Mouse (Mus musculus) stomach, embryonic 16.5 days (tissue): ENCODE data around the gene Shroom4. TPM values are rescaled to one million over a fixed set of nuclear protein-coding genes. Genes with fewer than 3 reads are reported as not detected.
A peak's percentile ranks its signal among the peaks of the same experiment; 100 is the strongest.

Experiments used
- ATAC-seq: fragments of 200-750 bp; cut with Nextera tagmentation; 2 replicates; pipeline ENCODE4 v1.8.0; 2017; ENCODE audit warnings: moderate number of reproducible peaks, moderate TSS enrichment; ENCODE audit not compliant: insufficient read depth, low FRiP score
- H3K27ac ChIP-seq: fragments of 300-500 bp; sonication (generic); 2 replicates; pipeline ENCODE4 v1.5.1; 2014; ENCODE audit warnings: low read length
- H3K27me3 ChIP-seq: fragments of 300-500 bp; sonication (generic); 2 replicates; pipeline ENCODE4 v1.6.1; 2014; ENCODE audit warnings: low read length, control low read depth, mixed read lengths; ENCODE audit not compliant: control insufficient read depth, insufficient read depth
- H3K36me3 ChIP-seq: fragments of 300-500 bp; sonication (generic); 2 replicates; pipeline ENCODE4 v1.6.1; 2014; ENCODE audit warnings: low read length; ENCODE audit not compliant: control insufficient read depth, insufficient read depth
- H3K4me1 ChIP-seq: fragments of 300-500 bp; sonication (generic); 2 replicates; pipeline ENCODE4 v1.6.1; 2014; ENCODE audit warnings: low read length, control low read depth, mixed read lengths; ENCODE audit not compliant: control insufficient read depth, insufficient read depth
- H3K4me2 ChIP-seq: fragments of 300-500 bp; sonication (generic); 2 replicates; pipeline ENCODE4 v1.6.1; 2014; ENCODE audit warnings: low read depth, low read length, mixed read lengths
- H3K4me3 ChIP-seq: fragments of 300-500 bp; sonication (generic); replicated peaks from 2 replicates; pipeline ENCODE4 v1.5.1; 2014; ENCODE audit warnings: mild to moderate bottlenecking, low read length
- H3K9ac ChIP-seq: fragments of 300-500 bp; sonication (generic); 2 replicates; pipeline ENCODE4 v1.6.1; 2014; ENCODE audit warnings: low read length
- H3K9me3 ChIP-seq: fragments of 300-500 bp; sonication (generic); replicated peaks from 2 replicates; pipeline ENCODE4 v1.6.1; 2016; ENCODE audit warnings: low read length, control low read depth; ENCODE audit not compliant: control insufficient read depth
- WGBS: fragments of 180-500 bp; shearing (Covaris S2); extraction: QIAGEN DNeasy Blood & Tissue Kit; methylation state at CpG from one replicate; pipeline ENCODE4 v1.1.7; 2014; 5-methylcytosine and 5-hydroxymethylcytosine counted together
- polyA plus RNA-seq: library from polyadenylated mRNA; unstranded; fragments of >200 nt; fragmentation: Nextera tagmentation; extraction: Ambion mirVana; gene quantifications from 2 replicates; pipeline ENCODE4 v1.2.1, GENCODE M21; 2015

Shroom4 gene
- 3.0 TPM in 2 replicates for polyA plus RNA-seq

DNA sequence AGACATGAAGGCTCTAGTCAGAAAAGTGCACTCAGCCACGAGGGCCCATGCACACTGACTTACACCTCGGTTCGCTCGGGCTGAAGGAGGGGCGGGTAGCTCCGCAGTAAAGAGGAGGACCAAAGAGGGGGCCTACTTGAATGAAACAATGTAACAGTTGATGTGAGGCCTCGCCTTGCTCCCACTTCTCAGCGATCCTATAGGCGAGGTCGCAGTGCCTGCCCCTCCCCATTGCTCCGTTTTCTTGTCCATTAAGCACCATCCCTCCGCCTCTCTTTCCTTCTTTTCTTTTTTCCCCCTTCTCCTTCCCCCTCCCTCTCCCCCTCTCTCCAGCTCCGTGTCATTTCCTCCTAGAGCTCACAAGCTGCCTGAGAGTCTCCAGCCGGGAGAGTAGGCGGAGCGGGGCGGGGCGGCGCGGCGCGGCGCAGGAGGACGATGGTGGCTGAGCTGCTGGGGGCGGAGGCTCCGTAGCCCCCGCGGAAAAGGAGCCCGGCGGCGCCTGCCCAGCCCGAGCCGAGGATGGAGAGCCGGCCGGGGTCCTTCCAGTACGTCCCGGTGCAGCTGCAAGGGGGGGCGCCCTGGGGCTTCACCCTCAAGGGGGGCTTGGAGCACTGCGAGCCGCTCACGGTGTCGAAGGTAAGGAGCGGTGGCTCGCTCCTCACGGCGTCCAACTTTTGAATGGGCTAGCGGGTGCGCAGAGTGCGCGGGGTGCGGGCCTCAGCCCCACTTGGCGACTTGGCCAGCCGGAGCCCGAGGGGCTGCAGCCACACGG is at the start of gene Shroom4:
Shroom4 (plus strand) TSS at position 229 of the 772 bp plus-strand sequence.
- 13% methylated on average over 55 of the region's 55 CpGs for WGBS
- no peaks in the 10 kb centered on the region for H3K36me3 ChIP-seq
- H3K4me3 ChIP-seq: peak within 1 kb of the TSS; percentile 63
- H3K4me2 ChIP-seq: peak within 1 kb of the TSS; percentile 52
- peak; percentile 96 for ATAC-seq
- no peaks in the 10 kb centered on the region for H3K27me3 ChIP-seq
- peak within 1 kb of the TSS; percentile 74 for H3K9ac ChIP-seq
- H3K4me1 ChIP-seq: no peaks in the 10 kb centered on the region
- no peaks in the 10 kb centered on the region for H3K9me3 ChIP-seq
- peak within 1 kb of the TSS; percentile 62 for H3K27ac ChIP-seq

DNA sequence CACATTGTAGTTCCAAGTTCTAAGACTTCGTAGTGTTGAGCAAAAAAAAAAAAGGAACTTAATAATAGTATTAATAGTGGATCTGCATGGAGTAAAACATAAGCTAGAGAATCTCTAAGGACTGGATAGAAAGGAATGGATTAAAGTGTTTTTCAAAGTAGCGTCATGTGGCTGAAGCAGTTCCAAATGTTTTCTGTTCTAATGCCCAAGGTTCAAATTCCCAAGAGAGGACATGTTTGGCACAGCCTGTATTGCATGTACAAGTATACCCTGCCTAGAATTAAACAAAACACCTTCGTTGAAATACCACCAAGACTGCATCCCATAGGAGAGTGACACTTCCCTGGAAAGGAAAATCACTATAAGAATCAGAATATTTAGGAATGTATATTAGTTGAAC is 42.8 kb upstream of the Shroom4 start:
- H3K36me3 ChIP-seq: no peaks in the 10 kb centered on the region

DNA sequence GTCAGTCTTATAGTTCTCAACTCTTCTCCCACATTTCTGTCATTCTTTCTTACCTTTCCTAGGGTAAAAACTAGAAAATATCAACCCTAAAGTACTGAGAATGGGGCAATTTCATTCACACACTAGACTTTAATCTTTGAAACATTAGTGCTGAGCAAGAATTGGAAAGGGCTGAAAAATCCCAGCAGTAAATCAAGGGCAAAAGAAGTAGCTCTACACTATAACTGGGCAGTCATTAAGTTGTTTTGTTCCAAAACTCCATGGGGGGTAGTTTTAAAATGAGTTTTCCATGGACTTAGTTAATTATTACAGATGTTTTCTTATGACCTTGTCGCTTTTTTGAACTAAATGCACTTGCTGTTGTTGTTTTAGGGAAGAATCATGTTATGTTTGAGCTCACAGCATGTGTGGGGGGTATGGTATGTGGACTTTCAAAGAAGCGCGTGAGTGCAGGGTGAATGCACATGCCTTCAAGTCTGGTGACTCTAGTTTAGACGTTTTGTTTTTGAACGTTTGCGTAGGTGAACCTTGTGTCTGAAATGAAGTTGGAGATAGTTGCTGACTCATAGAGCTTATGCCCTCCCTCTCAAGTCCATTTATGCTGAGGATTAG is 42.0 kb upstream of the Shroom4 start:
- Histone ChIP-seq H3K36me3 (no peaks in the 10 kb centered on the region), H3K4me1 (no peaks in the 10 kb centered on the region), H3K9ac (no peak overlapping the region), H3K27ac (no peak overlapping the region), H3K27me3 (no peaks in the 10 kb centered on the region), H3K9me3 (no peaks in the 10 kb centered on the region), H3K4me3 (no peak overlapping the region), H3K4me2 (no peak overlapping the region)
- ATAC-seq: no peak
- 73% methylated on average over 6 of the region's 6 CpGs for WGBS

More for the DNA sequence above, 42.8 kb upstream of the Shroom4 start:
- Histone ChIP-seq H3K4me3 (no peak overlapping the region), H3K27ac (no peak overlapping the region), H3K27me3 (no peaks in the 10 kb centered on the region), H3K4me2 (no peak overlapping the region), H3K4me1 (no peaks in the 10 kb centered on the region), H3K9me3 (no peaks in the 10 kb centered on the region), H3K9ac (no peak overlapping the region)
- ATAC-seq: no peak
- WGBS: 77% methylated on average over 3 of the region's 3 CpGs

DNA sequence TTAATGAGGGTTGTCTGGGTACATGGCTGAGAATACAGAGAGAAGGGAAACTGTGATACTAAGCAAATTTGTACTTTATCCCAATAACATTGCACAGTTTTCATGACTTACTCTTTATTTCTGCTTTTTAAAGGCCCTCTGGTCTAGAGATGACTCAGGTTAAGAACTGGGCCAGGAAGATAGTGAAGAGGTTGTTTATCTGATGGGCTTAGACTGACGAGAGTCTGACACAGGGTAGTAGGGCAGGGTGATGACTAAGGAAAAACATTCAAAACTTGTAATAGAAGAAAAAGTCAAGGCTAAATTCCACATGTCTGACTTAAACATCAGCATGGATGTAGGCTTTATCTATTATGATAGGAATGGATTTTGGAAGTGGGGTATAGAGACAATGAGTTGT is 30.8 kb upstream of the Shroom4 start:
- no peaks in the 10 kb centered on the region for H3K9me3 ChIP-seq
- H3K27me3 ChIP-seq: no peaks in the 10 kb centered on the region
- no peak for ATAC-seq
- H3K4me2 ChIP-seq: no peak overlapping the region
- 53% methylated on average over 1 of the region's 1 CpGs for WGBS
- H3K36me3 ChIP-seq: no peaks in the 10 kb centered on the region
- H3K9ac ChIP-seq: no peak overlapping the region
- H3K27ac ChIP-seq: no peak overlapping the region
- H3K4me3 ChIP-seq: no peak overlapping the region
- no peaks in the 10 kb centered on the region for H3K4me1 ChIP-seq

DNA sequence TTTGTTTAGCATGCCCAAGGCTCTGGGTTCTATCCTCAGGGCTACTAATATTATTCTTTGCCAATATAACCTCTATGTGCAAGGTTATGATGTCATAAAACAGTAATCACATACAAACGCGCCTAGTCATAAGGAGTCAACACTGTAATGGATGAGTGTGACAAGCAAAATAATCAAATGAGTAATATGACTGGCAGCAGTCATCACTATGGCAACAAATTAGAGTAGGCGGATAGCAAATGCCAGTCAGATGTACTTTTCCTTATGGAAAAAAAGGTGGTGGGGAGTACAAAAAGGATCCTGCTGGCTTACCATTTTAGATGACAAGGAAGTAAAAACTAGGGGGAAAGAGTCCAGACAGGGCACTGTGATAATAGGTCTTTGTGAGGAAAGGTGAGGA is 28.9 kb upstream of the Shroom4 start:
- no peaks in the 10 kb centered on the region for H3K27me3 ChIP-seq
- no peak overlapping the region for H3K27ac ChIP-seq
- H3K4me1 ChIP-seq: no peaks in the 10 kb centered on the region
- H3K9me3 ChIP-seq: no peaks in the 10 kb centered on the region
- WGBS: 73% methylated on average over 3 of the region's 3 CpGs
- no peaks in the 10 kb centered on the region for H3K36me3 ChIP-seq
- no peak for ATAC-seq
- H3K4me3 ChIP-seq: no peak overlapping the region
- H3K4me2 ChIP-seq: no peak overlapping the region
- H3K9ac ChIP-seq: no peak overlapping the region

DNA sequence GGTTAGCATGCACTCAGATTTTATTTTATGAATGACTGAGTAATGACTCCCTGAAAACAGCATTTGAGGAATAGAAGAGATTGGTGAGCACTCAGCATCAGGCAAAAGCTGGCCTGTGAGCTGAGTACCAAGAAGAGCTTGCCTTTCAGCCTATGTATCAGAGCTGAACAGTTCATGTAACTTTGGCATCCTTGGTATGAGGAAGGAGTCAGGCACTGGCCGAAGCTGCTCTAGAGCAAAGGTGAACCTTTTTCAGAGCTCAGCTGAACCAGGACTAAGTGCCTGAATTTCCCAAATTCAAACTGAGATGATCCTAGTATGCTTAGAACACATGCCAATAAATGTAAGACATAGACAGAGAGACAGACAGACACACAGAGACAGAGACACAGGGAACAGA is 5.8 kb upstream of the Shroom4 start:
- 55% methylated on average over 1 of the region's 1 CpGs for WGBS
- H3K4me2 ChIP-seq: no peak overlapping the region
- no peaks in the 10 kb centered on the region for H3K4me1 ChIP-seq
- ATAC-seq: no peak
- H3K27ac ChIP-seq: no peak overlapping the region
- H3K9me3 ChIP-seq: no peaks in the 10 kb centered on the region
- no peaks in the 10 kb centered on the region for H3K36me3 ChIP-seq
- no peak overlapping the region for H3K9ac ChIP-seq
- no peaks in the 10 kb centered on the region for H3K27me3 ChIP-seq
- no peak overlapping the region for H3K4me3 ChIP-seq

DNA sequence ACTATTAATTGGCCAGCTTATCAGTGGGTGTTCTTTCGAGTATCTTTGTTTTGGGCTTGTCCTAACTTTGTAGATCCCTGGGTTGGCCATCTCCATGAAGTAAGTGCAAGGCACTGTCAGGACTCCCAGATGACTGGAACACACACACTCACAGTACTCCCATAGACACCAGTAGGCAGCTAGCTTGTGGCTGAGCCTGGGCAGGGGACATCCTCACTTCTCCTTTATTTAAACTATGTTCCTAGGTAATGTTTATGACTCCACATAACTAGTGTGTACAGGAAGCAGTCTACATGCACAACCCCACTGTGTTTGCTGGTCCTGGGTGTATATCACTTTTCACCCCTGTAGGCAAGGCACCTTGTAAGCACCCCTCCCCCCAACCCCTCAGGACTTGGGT is 461 bp upstream of the Shroom4 start:
- Histone ChIP-seq H3K9ac (peak overlapping the region; percentile 64), H3K9me3 (no peaks in the 10 kb centered on the region), H3K27me3 (no peaks in the 10 kb centered on the region), H3K27ac (peak overlapping the region; percentile 42; the same call in 1 of the 2 replicates), H3K36me3 (no peaks in the 10 kb centered on the region), H3K4me3 (peak overlapping the region; percentile 63), H3K4me1 (no peaks in the 10 kb centered on the region), H3K4me2 (peak overlapping the region; percentile 52)
- no peak; the same call in 1 of the 2 replicates for ATAC-seq
- 59% methylated on average over 1 of the region's 1 CpGs for WGBS

DNA sequence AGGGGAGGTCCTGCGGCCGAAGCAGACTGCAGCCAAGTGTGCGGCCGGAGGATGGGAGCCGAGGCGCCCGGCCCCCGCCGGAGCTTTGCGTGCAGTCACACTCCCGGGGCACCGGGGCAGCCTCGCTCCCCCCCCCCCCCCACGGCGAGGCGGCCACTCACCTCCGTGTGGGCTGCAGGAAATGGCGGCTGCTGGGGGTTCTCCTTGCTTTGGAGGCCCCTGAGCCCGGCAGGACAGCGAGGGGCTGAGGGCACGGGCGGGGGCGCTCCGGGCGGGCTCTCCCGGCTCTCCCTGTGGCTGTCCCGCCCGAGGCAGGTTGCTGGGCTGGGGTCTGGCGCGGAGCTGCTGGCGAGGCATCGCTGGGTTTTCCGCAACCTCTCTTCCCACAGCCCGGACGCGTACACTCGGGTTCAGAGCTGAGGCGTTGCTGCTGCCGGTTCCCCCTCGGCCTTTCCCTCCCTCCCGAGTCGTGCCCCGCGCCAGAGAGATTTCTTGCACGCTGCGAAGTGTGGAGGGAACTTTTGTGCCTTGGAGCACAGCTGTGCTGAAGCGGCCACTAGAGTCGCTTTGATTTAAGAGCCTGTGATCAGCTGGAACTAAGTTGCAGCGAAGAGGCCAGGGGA is 855 bp downstream of the Shroom4 start:
- peak overlapping the region; percentile 74 for H3K9ac ChIP-seq
- H3K4me2 ChIP-seq: peak overlapping the region; percentile 52
- ATAC-seq: peak; percentile 19; the same call in 1 of the 2 replicates

DNA sequence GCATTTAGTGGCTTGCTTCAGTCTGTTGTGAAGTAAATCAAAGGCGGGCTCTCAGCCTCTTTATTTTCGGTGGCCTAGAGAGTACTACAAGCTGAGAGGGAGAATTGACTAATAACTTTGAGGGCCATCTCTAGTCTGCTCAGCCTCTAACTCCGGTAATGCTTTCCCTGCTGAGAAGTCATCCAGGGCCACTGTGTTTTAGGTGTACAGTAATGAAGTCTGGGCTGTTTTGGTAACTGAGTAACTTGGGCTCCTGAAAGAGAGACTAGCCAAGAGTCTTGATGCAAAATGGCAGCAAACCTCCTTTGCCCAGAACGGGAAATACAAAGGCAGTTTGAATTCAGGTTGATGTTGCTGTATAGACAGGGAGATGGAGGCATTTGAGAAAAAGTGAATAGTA is 3.3 kb downstream of the Shroom4 start:
- no peaks in the 10 kb centered on the region for H3K36me3 ChIP-seq
- H3K4me3 ChIP-seq: no peak overlapping the region
- no peak overlapping the region for H3K4me2 ChIP-seq
- H3K9ac ChIP-seq: no peak overlapping the region
- ATAC-seq: no peak
- H3K27me3 ChIP-seq: no peaks in the 10 kb centered on the region
- H3K4me1 ChIP-seq: no peaks in the 10 kb centered on the region
- H3K27ac ChIP-seq: no peak overlapping the region
- 86% methylated on average over 4 of the region's 4 CpGs for WGBS
- no peaks in the 10 kb centered on the region for H3K9me3 ChIP-seq

More for the DNA sequence above, 855 bp downstream of the Shroom4 start:
- Histone ChIP-seq H3K36me3 (no peaks in the 10 kb centered on the region), H3K4me3 (peak overlapping the region; percentile 63), H3K27me3 (no peaks in the 10 kb centered on the region), H3K9me3 (no peaks in the 10 kb centered on the region), H3K27ac (peak overlapping the region; percentile 62), H3K4me1 (no peaks in the 10 kb centered on the region)
- 14% methylated on average over 32 of the region's 49 CpGs for WGBS
